8 mouse cellular contexts compared by ENCODE assay signal in the genomic region with DNA sequence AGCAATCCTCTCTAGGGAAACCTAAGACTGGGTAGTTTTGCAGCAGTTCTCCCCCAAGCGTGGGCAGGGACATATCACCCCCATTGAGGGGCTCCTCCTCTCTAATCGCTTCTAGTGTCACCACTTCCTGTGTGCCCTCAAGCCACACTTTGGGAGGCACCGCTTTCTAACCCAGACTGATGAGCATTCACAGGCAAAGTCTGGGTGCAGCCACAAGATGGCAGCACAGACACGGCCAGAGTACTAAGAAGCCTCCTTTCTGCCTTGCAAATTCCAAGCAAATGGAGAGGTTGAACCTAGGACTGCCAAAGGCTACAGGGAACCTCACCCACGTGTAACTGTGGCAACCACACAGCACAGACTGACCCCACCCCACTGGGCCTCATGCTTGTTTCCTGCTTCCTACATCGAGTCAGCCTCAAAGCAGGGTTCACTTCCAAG. TPM values are rescaled to one million over a fixed set of nuclear protein-coding genes. Genes with fewer than 3 reads are reported as not detected.
A peak's percentile ranks its signal among the peaks of the same experiment; 100 is the strongest.
DNase-seq lines count a peak whose midpoint lies in the region; ATAC-seq and TF ChIP-seq lines count a peak whose summit lies in the region.

No protein-coding gene starts in this region.

- H3K36me3 ChIP-seq in G1E (replicated peaks) = peaks cover 45% of the 10 kb centered on the region
- no peaks in the 10 kb centered on the region; the same call in 1 of the 2 replicates for H3K36me3 ChIP-seq in forebrain, embryonic 15.5 days
- peaks cover under 1% of the 10 kb centered on the region; the same call in 1 of the 2 replicates for H3K36me3 ChIP-seq in lung, embryonic 16.5 days (ENCODE audit: control insufficient read depth, insufficient read depth, low read length)

- WGBS in forebrain, embryonic 15.5 days = 6% methylated on average over 6 of the region's 6 CpGs
- 2% methylated on average over 6 of the region's 6 CpGs for WGBS in lung, embryonic 16.5 days

- H3K4me1 ChIP-seq in G1E (ENCODE audit: insufficient read depth, low read depth, low read length) = peaks cover 53% of the 10 kb centered on the region
- 0 out of 2 replicates have a peak, but pooled peaks cover 3% of the 10 kb centered on the region for H3K4me1 ChIP-seq in forebrain, embryonic 15.5 days
- H3K4me1 ChIP-seq in lung, embryonic 16.5 days (replicated peaks; ENCODE audit: control insufficient read depth, insufficient read depth, low read length) = peaks cover 22% of the 10 kb centered on the region

- peak overlapping the region; percentile 49; the same call in 1 of the 2 replicates for H3K4me3 ChIP-seq in G1E (ENCODE audit: low read depth, low read length)
- no peak overlapping the region for H3K4me3 ChIP-seq in forebrain, embryonic 15.5 days
- no peak overlapping the region for H3K4me3 ChIP-seq in lung, embryonic 16.5 days (ENCODE audit: low read length)

- DNase-seq in G1E (ENCODE audit: low spot score) = peak; percentile 73
- DNase-seq in cerebellum, adult 11 months = peak; percentile 82
- peak; percentile 88 for DNase-seq in heart, postnatal 4 days
- peak; percentile 71 to 79 for DNase-seq in layer of hippocampus, adult 8-10 months (ENCODE audit: low spot score in 2 of 2)
- peak; percentile 71 for DNase-seq in ovary, postnatal 14 days (ENCODE audit: low spot score)
- DNase-seq in thymus, postnatal 10 days (ENCODE audit: low spot score in 2 of 2) = peak; percentile 76 to 79

- no peak overlapping the region for H3K4me2 ChIP-seq in forebrain, embryonic 15.5 days (replicated peaks)
- 0 out of 2 replicates have a peak overlapping the region, but pooled peaks have one; percentile 30 for H3K4me2 ChIP-seq in lung, embryonic 16.5 days (ENCODE audit: low read depth, low read length)

- peak; percentile 83 for TF ChIP-seq CTCF in G1E (IDR thresholded peaks at IDR 0.05; ENCODE audit: low read depth, low read length)

- peak; percentile 23; the same call in 1 of the 2 replicates for ATAC-seq in G1E (ENCODE audit: extremely low read depth, insufficient number of reproducible peaks, low FRiP score, poor library complexity, severe bottlenecking)
- ATAC-seq in forebrain, embryonic 15.5 days (replicated peaks) = peak; percentile 85
- ATAC-seq in lung, embryonic 16.5 days (ENCODE audit: low read depth) = peak; percentile 71

- H3K9me3 ChIP-seq in G1E (replicated peaks) = no peaks in the 10 kb centered on the region
- H3K9me3 ChIP-seq in forebrain, embryonic 15.5 days = no peaks in the 10 kb centered on the region
- no peaks in the 10 kb centered on the region for H3K9me3 ChIP-seq in lung, embryonic 16.5 days (ENCODE audit: control insufficient read depth, low read length)

- H3K9ac ChIP-seq in forebrain, embryonic 15.5 days (replicated peaks) = no peak overlapping the region
- H3K9ac ChIP-seq in lung, embryonic 16.5 days (ENCODE audit: low read length) = 0 out of 2 replicates have a peak overlapping the region, but pooled peaks have one; percentile 39

- peaks cover 2% of the 10 kb centered on the region for H3K27me3 ChIP-seq in G1E (ENCODE audit: insufficient read depth, low read length)
- peaks cover 29% of the 10 kb centered on the region for H3K27me3 ChIP-seq in forebrain, embryonic 15.5 days
- peaks cover 4% of the 10 kb centered on the region; the same call in 1 of the 2 replicates for H3K27me3 ChIP-seq in lung, embryonic 16.5 days (ENCODE audit: control insufficient read depth, insufficient read depth, low read depth, low read length)

- no peak overlapping the region for H3K27ac ChIP-seq in forebrain, embryonic 15.5 days (replicated peaks)
- peak overlapping the region; percentile 50 for H3K27ac ChIP-seq in lung, embryonic 16.5 days (ENCODE audit: low read length)

RNA-seq across cellular contexts. Expression of gene Tor4a, which starts 3.3 kb away (rescaled TPM):
- total RNA-seq in G1E (2014; fragmentation: Nextera tagmentation) = 13.3 and 17.2 TPM in 2 replicates
- 33.2 and 33.8 TPM in 2 replicates for total RNA-seq in G1E (2017)
- 10.8 and 12.3 TPM in 2 replicates for polyA plus RNA-seq in G1E (2012)
- 1.3 and 1.6 TPM in 2 replicates for polyA plus RNA-seq in forebrain, embryonic 15.5 days (2015; fragmentation: Nextera tagmentation; extraction: Ambion mirVana)
- total RNA-seq in heart, postnatal 4 days (2021) = 1 to 10 TPM; 4.4 to 5.8 TPM
- 1 to 10 TPM; 2.2 to 4.6 (median 2.8) TPM for total RNA-seq in layer of hippocampus, adult 8-10 months (2022)
- polyA plus RNA-seq in lung, embryonic 16.5 days (2015; fragmentation: Nextera tagmentation; extraction: Ambion mirVana) = 10.0 and 12.5 TPM in 2 replicates

RNA-seq across cellular contexts. Expression of gene Nrarp, which starts 12.8 kb away (rescaled TPM):
- total RNA-seq in G1E (2014; fragmentation: Nextera tagmentation) = not detected in 2 replicates
- total RNA-seq in G1E (2017) = 0.16 TPM in 1 of 2 replicates, not detected in the other
- polyA plus RNA-seq in G1E (2012) = not detected in 2 replicates
- polyA plus RNA-seq in forebrain, embryonic 15.5 days (2015; fragmentation: Nextera tagmentation; extraction: Ambion mirVana) = 25.2 and 27.5 TPM in 2 replicates
- 10 to 100 TPM; 31.2 to 33.4 TPM for total RNA-seq in heart, postnatal 4 days (2021)
- total RNA-seq in layer of hippocampus, adult 8-10 months (2022) = 10 to 100 TPM; 16.9 to 20.4 (median 19.5) TPM
- polyA plus RNA-seq in lung, embryonic 16.5 days (2015; fragmentation: Nextera tagmentation; extraction: Ambion mirVana) = 9.8 and 10.0 TPM in 2 replicates

RNA-seq across cellular contexts. Expression of gene Nelfb, which starts 17.9 kb away (rescaled TPM):
- 30.6 and 80.7 TPM in 2 replicates for total RNA-seq in G1E (2014; fragmentation: Nextera tagmentation)
- 54.6 and 60.9 TPM in 2 replicates for total RNA-seq in G1E (2017)
- polyA plus RNA-seq in G1E (2012) = 26.9 and 27.0 TPM in 2 replicates
- 96.7 and 102 TPM in 2 replicates for polyA plus RNA-seq in forebrain, embryonic 15.5 days (2015; fragmentation: Nextera tagmentation; extraction: Ambion mirVana)
- 10 to 100 TPM; 43.4 to 44.5 TPM for total RNA-seq in heart, postnatal 4 days (2021)
- 10 to 100 TPM; 56.7 to 64.9 (median 64.0) TPM for total RNA-seq in layer of hippocampus, adult 8-10 months (2022)
- 112 and 113 TPM in 2 replicates for polyA plus RNA-seq in lung, embryonic 16.5 days (2015; fragmentation: Nextera tagmentation; extraction: Ambion mirVana)

RNA-seq across cellular contexts. Expression of gene Stpg3, which starts 21.1 kb away (rescaled TPM):
- total RNA-seq in G1E (2014; fragmentation: Nextera tagmentation) = not detected in 2 replicates
- not detected in 2 replicates for total RNA-seq in G1E (2017)
- not detected in 2 replicates for polyA plus RNA-seq in G1E (2012)
- not detected in 2 replicates for polyA plus RNA-seq in forebrain, embryonic 15.5 days (2015; fragmentation: Nextera tagmentation; extraction: Ambion mirVana)
- not detected for total RNA-seq in heart, postnatal 4 days (2021)
- total RNA-seq in layer of hippocampus, adult 8-10 months (2022) = under 1 TPM in 2 of 4 experiments, not detected in 2; 0.27 to 0.29 TPM
- polyA plus RNA-seq in lung, embryonic 16.5 days (2015; fragmentation: Nextera tagmentation; extraction: Ambion mirVana) = 0.15 TPM in 1 of 2 replicates, not detected in the other

RNA-seq across cellular contexts. Expression of gene Fam166a, which starts 25.2 kb away (rescaled TPM):
- not detected in 2 replicates for total RNA-seq in G1E (2014; fragmentation: Nextera tagmentation)
- total RNA-seq in G1E (2017) = not detected in 2 replicates
- 0.20 TPM in 1 of 2 replicates, not detected in the other for polyA plus RNA-seq in G1E (2012)
- 1.2 TPM in 1 of 2 replicates, not detected in the other for polyA plus RNA-seq in forebrain, embryonic 15.5 days (2015; fragmentation: Nextera tagmentation; extraction: Ambion mirVana)
- not detected for total RNA-seq in heart, postnatal 4 days (2021)
- total RNA-seq in layer of hippocampus, adult 8-10 months (2022) = not detected
- 0.68 TPM in 1 of 2 replicates, not detected in the other for polyA plus RNA-seq in lung, embryonic 16.5 days (2015; fragmentation: Nextera tagmentation; extraction: Ambion mirVana)

Comparison
In these comparisons a context has a peak if more than half of its experiments do, and no peak if none do; other contexts are left out.
1. ATAC-seq: peak in every context shown above with its lines; median percentile 85 in forebrain, embryonic 15.5 days; 71 in lung, embryonic 16.5 days; 23 in G1E.
2. RNA of gene Nrarp, which starts 12.8 kb away (total RNA-seq): 31.2 to 33.4 TPM in heart, postnatal 4 days and 16.9 to 20.4 TPM in layer of hippocampus, adult 8-10 months; 0.16 TPM in G1E; every median in the first group is over 10 times any median in the second.
3. Peak in every context shown above with its lines, with median percentiles within 50 percentile points of each other: DNase-seq.